Mouse (Mus musculus) thymus, adult 18-20 months (tissue): ENCODE measurements around the gene Izumo1.
A peak's percentile ranks its signal among the peaks of the same experiment; 100 is the strongest.
"Not testable (repeated sequence)": the region's sequence is repeated elsewhere in the genome, so short reads cannot be mapped to it uniquely, and the experiment has no call there.

ENCODE experiments used
- DNase-seq, 2 experiments: peaks; one replicate each; pipeline ENCODE4 v3.0.0; 2022; ENCODE audit warnings: mixed read lengths in 2 of 2

The Izumo1 gene

DNA sequence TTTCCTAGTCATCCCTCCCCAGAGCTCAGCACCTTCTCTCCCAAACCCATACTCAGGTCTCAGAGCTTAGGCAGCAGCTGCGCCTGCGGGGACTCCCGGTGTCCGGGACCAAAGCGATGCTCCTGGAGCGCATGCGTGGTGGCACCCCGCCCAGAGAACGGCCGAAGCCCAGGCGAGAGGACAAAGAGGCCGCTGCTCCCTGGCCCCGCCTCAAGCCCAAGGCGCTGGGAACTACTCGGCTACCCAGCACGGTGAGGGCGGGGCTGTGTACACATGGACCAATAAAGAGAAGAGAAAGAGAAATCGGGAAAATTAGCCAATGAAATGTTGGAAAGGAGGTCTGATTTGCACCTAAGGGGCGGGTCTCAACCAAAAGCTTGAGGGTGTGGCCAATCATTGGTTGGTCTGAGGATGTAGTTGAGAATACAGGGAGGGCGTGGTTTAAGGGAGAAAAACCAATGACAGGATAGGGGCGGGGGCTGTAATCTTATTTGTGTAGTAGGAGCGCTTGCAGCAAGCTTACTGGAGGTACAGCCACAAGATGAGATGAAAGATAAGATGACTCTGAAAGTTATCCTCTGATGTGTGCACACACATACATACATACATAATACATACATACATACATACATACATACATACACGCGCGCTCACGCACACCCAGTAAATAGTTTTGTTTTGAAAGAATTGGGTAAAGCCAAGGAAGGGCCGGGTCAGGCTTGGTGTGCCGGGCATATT is 22.0 kb downstream of the Izumo1 start:
- DNase-seq, result peak; percentile 67 to 80

DNA sequence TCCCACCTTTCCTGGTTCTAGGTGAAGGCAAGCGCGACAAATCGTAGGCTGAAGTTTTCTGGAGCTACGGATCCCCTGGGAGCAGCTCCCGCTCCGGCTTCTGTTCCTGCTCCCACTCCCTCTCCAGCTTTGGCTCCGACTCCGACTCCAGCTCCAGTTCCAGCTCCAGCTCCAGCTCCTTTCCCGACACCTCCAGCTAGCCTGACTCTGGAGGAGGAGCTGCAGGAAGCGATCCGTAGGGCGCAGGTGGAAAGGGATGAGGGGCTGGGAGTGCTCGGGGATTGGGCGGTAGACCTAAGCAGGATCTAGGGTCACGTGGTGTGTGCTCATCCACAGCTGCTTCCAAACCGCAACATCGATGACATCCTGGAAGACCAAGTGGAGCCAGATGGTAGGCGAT is 22.6 kb downstream of the Izumo1 start:
- no peak for DNase-seq

DNA sequence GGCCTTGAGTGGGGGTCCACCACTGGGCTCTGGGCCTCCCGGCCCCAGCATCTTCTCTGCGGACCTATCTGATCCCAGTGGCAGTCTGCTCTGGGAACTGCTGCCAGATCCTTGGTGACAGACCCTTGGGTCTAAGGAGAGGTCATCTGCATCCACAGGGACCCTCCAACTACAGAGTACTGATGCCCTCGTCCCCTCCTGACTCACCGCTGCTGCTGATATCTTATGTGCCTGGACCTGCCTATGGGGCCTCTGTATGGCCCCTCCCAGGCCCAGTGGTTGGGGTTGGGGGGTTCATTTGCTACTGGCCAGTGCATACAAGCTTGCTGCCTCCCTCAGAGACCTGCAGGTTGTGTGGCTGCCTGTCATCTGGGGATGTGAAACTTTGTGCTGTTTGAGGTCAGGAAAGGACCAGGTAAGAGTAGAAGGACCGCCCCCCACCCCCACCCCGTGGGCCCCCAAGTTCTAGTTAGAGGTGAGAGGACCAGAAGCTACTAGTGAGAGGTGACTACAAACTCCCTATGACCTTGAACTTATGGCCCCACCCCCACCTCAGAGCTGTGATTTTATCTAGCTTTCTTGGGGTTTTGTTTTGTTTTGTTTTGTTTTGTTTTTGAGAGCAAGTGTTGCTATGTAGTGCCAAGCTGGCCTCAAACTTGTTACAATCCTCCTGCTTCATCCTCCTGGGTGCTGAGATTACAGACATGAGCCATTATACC is 23.4 kb downstream of the Izumo1 start:
- no peak for DNase-seq

DNA sequence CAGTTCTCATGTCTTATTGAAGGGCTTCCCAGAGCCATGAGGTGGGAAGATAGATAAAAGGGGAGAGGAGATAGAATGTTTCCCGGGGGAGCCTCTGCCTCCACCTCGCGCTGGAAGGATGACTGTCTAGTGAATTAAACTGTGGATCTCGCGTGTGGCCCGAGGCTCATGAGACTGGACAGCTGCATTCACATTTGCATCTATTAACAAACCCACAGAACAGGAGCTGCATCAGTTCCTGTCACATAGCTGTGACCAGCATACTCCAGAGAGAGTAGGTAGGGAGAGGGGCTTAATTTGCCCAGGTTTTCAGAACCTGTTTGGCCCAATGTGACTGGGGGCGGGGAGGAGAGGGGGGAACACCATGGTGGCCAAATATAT is 24.0 kb downstream of the Izumo1 start:
- no peak for DNase-seq

DNA sequence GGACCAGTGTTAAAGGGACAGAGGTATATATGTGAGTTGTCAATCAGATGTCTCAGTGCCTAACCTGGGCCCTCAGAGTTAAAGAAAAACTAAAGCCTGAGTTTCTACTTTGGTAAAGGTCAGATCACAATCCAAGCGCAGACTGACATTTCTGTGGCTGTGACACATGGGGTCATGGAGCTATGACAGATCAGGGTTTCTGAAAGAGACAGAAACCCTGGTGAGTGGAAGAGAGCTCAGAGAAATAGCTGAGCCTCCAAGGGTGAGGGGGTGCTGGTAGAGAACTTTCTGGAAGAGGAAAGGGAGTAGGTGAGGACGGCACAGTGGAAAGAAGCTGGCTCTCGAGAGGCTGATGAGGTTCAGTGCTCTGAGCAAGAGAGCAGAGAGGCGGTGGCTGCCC is 25.1 kb downstream of the Izumo1 start:
- no peak for DNase-seq

DNA sequence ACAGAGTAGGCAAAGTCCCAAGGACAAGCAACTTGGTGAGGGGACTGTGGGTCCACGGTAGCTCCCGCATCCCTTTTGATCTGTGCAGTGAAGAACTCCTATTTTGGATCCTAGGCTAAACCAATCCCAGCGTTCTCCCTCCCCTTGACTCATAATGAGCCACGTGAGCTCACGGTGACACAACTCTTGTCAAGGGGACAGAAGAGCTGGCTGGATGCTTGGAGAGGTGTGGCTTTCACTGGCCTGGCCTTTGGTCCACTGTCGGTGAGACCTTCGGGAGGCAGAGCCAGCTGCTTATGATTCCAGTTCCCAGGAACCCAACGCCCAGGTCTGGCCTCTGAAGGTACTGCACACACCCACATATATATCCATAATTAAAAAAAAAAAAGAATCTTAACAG is 27.7 kb downstream of the Izumo1 start:
- DNase-seq, result no peak

DNA sequence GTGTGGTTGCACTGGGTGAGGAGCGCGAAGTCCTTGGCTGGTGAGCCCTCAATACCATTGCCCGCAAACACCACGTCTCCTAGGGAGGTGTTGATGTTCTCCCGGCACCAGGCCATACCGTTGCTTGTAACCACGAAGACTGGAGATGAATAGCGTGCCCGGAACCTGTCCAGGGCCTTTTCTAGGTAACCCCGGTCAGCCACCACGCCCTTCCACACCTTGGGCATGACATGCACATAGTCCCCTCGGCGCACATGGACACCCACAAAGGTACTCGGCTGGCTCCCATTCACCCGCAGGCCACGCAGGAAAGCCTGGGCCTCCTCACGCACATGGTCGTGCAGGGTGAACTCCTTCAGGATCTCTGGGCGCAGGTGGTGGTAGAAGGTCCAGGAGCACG is 28.9 kb downstream of the Izumo1 start:
- not testable (repeated sequence) for DNase-seq

DNA sequence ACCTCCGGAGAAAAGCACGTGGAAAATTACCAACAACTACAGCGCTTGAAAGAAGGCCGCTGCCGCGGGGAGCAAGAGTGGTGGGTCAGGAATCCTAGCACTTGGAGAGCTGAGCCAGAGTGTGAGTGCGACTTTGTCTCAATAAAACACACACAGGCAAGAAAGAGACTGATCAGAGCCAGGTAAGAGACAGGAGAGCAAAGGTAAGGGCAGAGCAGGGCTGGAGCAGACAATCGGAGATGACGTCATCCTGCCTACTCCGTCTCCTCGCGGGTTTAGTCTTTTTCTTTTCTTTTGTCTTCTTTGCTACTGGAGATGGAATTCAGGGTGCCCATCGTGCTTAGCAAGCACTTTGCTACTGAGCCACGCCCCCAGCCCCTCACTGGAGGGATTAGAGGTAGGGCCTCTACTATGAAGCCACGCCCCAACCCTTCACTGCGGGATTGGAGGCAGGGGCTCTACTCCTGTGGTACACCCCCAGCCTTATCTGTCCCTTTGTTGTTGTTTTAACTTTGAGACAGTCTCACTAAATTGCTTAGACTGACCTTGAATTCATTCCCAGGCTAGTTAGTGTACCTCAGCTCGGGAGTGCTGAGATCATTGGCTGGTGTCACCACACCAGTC is 32.9 kb downstream of the Izumo1 start:
- no peak for DNase-seq

DNA sequence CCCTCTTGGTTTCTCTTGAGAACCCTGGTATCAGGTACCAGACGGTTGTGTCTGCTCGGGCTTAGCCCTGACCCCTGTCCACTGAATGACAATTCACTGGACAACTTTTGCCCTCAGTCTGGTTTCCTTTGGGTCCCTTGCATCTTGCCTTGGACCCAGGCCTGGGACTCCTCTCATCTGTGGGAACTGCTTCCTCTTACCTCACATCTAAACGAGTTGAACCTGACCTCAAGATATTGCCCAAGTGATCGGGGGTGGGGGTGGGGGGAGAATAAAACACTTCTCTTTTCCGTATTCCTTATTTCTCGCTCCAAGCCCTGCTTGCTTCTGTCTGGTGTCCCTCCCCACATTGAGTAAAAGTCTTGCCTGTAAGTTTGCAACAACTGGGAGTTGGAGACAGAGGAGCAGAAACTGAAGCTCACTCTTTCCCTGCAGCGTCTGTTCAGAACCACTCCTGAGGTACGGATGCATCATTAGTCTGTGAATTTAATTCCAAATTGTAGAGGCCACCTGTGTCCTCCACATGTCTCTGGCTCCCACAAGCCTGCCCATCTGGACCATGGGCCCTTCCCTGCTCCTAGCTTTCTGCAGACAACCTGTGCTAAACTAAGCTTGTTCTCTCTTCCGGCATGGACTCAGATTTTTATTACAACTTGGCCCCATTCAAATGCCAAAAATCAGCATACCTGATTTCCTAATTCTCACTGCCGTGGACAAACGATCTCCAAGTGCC is 39.3 kb downstream of the Izumo1 start:
- no peak for DNase-seq

DNA sequence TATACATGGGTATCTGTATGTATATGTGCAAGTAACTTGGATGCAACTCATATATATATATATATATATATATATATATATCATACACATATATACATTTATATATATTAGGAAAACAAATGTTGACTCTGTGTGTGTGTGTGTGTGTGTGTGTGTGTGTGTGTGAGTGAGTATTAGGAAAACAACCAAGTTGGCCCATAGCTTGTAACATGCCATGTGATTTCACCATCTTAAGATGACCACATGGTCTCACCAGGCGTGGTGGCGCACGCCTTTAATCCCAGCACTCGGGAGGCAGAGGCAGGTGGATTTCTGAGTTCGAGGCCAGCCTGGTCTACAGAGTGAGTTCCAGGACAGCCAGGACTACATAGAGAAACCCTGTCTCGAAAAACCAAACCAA is 40.1 kb downstream of the Izumo1 start:
- DNase-seq, result not testable (repeated sequence)

DNA sequence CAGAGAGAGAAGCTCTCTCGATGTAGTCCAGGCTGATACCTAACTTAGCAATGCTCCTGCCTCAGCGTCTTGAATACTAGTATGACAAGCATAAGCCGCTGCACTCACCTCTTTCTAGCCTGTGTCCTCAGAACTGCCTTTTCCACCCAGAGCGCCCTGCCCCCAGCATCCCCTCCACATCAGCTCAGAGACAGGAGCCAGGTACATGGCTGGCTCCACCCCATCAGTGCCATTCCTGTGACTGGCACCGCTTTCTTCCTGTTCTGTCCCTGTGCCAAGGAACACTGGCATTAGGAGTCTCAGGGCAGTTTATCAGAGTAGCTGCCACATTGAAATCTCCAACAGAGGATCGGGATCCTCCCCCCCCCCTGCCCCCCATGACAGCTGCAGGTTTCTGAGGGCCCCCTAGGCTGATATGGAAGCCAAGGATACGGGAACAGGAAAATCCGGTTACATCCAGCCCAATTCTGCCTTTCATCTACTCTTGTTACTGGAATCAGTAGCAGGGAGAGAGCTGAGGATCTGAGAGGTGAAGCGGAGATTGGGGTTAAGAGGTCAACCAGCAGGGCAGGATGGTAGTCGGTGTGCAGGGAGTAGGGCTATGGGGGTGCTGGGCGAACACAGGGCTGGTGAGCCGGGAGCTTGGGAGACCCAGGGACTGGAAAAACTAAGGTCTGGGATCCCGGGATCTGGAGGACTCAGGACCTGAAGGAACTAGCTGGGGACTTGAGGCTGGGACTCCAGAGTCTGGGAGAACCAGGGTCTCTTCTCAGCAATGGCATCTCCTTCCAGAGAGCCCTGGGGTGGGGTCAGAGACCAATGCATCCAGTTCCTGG is 43.9 kb downstream of the Izumo1 start:
- no peak for DNase-seq

DNA sequence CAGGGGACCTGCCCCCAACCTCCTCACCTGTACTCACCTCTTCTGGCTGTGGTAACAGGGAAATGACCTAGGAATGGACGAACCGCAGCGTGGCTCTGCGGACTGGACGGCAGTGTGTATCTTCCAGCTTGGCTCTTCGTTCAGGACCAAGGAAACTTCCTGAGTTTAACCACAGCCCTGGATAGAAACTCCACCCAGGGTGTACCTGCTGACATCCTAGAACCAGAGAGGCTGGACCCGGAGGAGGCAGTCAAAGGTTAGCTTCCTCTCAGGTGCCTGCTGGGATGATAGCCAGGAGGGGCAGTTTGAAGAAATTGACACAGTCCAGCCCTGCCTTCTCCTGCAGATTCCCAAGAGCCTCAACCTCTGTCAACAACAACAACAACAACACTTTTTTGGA is 44.5 kb downstream of the Izumo1 start, which contains the start of gene Fut2:
TSS of gene Fut2 (minus strand) at position 234 of the 400 bp plus-strand sequence.
- no peak for DNase-seq

DNA sequence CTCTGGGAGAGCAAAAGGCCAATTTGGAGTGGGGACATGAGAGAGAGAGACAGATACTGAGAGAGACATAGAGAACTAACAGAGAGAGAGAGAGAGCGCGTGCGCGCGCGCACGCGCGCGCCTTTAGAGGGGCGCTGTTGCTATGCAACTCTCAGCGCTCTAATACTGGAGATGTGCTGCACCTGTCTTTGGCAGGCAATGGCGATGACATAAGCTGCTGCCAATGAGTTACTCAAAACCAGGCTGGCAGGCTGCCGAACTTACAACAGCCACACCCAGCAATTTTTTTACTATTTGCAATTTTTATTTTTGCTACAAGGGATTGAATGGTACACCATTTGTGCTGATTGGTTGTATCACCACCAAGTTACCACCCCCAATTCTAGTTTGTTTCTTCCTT is 46.1 kb downstream of the Izumo1 start:
- DNase-seq, result no peak

DNA sequence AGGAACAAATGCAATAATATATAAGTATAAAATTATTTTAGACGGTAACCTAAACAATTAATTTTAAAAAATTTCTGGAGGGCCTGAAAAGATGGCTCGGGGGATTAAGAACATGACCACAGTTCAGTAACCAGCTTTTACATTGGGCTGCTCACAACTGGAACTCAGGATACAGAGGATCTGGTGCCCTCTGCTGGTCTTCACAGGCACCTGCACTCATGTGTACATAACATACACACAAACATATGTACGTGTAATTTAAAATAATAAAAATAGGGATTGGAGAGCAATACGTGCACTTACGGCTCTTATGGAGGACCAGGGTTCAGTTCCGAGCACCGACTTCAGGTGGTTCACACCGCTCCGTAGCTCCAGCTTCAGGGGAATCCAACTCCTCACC is 47.3 kb downstream of the Izumo1 start:
- no peak for DNase-seq

DNA sequence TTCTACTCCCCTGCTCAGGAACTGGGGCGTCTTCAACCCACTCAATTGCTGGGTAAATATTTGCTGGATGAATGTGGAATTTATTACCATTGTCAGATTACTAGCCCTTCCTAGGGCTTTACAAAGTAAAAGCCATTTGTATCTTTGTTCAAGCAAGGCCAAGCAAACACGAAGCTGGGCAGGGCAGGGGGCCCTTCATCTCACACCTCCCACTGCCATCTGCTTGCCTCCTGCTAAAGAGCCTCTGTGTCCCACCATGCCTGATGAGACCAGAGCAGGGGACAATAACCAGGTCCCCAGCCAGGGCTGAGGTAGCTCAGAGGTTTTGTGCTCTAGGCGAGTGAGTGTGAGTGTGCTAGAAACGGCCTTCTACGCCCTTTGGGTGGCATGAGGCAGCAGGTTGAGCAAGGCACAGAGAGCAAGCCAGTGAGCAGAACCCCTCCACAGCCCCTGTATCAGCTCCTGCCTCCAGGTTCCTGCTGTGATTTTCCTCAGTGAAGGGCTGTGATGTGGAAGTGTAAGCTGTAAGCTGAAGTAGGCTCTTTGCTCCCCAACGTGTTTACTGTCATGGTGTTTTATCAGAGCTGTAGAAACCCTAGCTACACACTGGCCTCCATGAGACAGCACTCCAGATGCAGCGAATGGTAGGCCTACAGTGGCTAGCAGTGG is 56.1 kb downstream of the Izumo1 start:
- no peak for DNase-seq
